Mouse (Mus musculus): ENCODE data around the gene Fads2.

Gene Fads2

GRCm38 (mm10) chr19:10062292-10062691, 39.3 kb downstream of the Fads2 start:
- no peak for DNase-seq (ENCODE audit: low read depth, low spot score)

DNA sequence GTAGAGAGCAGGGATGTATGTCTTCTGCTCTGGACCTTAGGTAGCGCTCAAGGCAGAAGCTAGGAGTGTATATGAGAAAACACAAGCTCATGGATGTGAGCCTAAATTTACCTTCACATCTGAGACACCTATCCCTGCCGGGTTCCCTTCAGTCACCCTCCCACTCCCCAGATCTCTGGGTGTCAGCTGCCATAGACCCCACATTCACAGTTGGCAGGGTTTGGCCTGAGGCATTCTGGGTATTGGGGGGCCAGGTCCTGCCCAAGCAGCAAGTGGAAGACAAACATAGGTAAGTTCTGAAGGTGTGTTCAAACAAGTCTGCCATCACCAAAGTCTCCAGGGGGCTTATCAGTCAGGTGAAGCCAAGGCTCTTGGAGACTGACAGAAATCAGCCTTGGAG, 39.9 kb downstream of the Fads2 start:
- no peak for DNase-seq (ENCODE audit: low read depth, low spot score)

DNA sequence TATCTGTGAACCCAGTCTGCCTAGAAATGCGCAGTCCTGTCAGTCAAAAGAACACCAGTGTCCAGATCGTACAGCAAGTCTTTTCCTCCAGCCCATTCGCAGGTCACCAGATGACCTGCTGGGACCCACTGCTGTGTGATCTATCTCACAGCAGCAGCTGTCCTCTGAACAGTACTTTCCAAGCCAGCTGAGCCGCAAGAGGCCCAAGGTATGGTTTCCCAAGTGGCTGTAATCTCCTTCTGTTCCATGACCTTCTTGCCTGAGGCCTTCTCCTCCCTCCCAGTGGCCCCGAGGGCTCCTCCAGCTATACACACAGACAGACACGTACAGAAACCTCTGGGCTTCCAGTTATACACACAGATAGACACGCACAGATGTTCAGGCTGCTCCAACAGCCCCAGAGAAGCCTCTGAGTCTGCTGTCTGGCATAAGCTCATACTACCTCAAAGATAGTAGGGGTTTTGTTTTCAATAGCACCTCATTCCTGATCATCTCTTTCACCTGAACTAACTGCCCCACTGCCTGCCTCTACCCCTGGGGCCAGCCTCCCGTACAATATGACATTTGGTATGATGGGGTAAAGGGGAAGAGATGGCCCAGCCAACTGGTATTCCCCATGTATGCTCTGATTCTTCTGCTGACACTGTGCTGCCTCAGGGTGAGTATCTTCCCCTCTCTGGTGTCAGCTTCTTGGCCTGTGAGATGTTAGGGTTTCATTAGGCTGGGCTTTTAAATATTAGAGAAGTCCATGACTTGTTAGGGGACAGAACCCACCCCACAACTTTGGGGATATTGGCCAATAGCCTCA, 40.6 kb downstream of the Fads2 start:
- no peak for DNase-seq (ENCODE audit: low read depth, low spot score)

DNA sequence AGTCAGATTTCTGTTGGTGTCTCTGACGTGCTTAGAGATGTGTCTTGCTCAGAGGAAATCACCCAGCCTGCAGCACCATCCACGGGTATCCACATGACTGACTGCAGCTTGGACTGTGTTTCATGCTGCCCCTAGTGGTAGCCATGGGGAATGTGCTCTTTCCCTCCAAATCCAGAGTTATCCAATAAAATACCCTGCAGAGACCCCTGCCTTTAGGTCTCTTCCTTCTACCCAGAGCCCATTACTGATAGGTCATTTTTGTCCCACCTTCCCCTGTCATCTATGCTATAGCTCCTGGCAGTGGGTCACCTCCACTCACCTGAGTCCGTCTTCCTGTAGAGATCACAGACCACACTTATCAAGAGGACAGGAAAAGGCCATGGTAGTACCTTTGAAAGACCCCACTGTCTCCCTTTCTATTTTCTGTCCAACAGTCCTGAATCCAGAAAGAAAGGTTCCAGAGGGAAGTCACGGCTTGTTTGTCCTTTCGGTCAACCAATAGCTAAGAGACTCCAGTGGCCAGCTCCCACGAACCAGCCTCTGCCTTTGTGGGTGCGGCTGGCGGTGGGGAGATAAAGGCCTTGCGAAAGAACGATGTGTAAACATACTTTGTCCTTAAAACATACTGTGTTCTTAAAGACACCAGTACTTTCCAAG, 41.5 kb downstream of the Fads2 start:
- DNase-seq (ENCODE audit: low read depth, low spot score), result peak; percentile 82

- no peak for DNase-seq (ENCODE audit: low read depth, low spot score)
These were observed 42.6 kb downstream of the Fads2 start for GRCm38 (mm10) chr19:10058876-10059427.

DNA sequence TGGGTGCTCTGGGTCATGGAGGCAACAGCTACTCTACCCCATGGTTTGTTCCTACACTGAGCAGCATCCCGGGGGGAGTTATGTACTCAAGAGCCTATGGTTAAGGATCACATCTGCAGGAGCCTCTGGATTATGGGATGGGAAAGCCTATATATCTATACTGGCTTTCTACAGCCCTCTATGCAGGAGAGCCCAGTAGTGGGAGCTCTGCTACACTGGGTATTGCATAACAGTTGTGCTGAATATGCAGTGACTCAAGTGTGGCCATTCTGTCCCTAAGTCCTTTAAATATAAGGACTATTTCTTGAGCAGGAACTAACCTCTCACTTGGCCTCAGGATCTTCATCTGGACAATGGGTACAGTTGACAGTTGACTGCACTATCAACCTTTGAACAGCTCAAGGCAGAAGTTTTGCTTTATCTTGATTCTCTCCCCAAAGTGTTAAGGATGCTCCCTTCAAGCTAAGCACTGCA, 43.2 kb downstream of the Fads2 start:
- DNase-seq (ENCODE audit: low read depth, low spot score), result no peak

DNA sequence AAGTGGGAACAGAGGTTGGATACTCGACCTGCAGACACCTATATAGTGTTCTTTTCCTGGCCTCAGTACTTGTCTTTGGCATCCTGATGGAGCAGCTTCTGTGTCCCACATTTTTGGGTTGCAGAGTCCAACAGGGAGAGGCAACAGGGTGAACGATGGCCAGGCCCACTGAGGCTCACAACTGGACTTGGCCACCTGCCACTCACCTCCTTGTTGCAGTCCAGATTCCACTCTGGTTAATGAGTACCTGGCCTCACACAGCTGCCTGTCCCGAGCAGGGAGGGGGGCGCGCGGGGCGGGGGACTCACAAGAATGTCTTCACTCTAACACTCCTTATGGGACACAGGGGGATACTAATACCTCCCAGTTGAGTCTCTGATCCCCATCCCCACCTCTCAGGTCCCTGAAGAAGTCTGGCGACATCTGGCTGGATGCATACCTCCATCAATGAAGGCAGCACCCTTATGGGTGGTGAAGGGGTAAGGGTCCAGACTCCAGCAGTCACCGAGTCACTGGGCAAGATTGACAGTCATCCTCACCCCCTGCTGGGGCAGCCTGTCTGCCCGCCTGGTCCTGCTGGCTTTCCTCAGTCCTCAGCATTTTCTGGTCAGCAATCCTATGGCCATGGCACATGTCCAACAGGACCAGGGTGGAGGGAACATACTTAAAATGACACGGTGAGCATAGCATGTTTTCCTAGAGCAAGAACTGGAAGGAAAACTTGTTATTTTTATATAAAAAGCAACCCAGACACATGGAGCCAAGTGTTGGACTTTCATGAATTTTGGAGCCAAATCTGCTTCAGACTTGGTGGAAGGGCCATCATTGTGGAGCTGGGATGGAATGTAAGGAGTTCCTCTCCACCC, 43.8 kb downstream of the Fads2 start:
- DNase-seq (ENCODE audit: low read depth, low spot score), result no peak

GRCm38 (mm10) chr19:10056686-10057085, 44.9 kb downstream of the Fads2 start:
- no peak for DNase-seq (ENCODE audit: low read depth, low spot score)

DNA sequence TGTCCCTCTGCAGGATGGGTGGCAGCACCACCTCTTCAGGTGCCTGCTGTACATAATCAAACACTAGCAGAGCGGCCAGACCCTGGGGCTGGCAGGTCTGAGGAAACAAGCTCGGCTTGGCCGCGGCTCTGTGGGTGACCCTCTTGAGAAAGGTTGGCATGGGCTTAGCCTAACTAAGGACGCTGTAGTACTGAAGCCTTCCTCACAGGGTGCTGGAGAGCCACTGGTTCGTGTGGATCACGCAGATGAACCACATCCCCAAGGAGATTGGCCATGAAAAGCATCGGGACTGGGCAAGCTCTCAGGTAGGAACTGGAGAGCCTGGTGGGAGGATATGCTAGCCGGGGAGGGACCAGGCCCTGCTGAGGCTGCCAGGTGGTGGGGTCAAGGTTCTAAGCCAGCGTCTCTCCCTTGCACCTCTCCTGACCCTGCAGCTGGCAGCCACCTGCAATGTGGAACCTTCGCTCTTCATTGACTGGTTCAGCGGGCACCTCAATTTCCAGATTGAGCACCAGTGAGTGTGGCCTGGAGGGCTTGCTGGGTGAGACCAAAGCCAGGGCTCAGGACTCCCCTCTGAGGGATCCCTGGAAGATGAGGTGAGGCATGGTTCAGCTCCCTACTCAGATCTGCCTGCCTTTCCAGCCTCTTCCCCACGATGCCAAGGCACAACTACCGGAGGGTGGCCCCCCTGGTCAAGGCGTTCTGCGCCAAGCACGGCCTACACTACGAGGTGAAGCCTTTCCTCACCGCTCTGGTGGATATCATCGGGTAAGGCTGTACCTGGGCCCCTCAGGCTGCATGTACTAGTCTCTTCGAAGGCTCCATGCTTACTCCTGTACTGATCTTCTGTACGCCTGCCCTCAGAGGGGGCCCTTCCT, 45.5 kb downstream of the Fads2 start:
- DNase-seq (ENCODE audit: low read depth, low spot score), result no peak

- DNase-seq (ENCODE audit: low read depth, low spot score), result no peak
These were observed 46.3 kb downstream of the Fads2 start for GRCm38 (mm10) chr19:10055261-10055660.

DNA sequence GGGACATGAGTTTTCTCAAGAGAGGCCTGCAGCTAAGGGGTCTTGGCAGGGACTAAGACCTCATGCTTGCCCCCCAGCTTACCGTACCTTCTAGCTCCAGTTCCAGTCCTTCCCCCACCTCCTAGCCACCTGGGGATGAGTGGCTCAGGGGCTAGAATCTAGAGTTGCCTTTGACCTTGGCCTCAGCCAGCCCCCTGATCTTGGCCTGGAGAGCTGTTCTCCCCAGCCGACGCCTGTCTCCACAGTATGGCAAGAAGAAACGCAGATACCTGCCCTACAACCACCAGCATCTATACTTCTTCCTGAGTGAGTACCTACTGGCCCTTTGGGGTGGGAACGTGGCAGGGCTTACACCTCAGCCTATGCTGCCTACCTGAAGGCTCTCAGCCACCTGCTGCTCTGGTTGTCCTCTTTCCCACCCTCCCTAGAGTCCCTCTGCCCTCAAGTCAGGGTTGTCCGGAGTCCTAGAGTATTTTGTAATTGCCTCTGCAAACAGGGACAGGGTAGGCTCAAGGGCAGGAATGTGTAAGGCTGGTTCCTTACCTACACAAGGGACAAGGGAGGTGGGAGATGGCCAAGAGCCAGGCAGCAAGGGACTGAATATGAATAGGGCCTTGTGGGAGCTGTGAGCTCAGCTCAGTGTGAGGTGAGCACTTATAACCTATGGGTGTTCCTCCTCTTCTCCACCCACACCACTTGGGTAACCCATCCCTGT, 47.0 kb downstream of the Fads2 start:
- DNase-seq (ENCODE audit: low read depth, low spot score), result no peak

- no peak for DNase-seq (ENCODE audit: low read depth, low spot score)
These were observed 47.8 kb downstream of the Fads2 start for GRCm38 (mm10) chr19:10053692-10054260.

DNA sequence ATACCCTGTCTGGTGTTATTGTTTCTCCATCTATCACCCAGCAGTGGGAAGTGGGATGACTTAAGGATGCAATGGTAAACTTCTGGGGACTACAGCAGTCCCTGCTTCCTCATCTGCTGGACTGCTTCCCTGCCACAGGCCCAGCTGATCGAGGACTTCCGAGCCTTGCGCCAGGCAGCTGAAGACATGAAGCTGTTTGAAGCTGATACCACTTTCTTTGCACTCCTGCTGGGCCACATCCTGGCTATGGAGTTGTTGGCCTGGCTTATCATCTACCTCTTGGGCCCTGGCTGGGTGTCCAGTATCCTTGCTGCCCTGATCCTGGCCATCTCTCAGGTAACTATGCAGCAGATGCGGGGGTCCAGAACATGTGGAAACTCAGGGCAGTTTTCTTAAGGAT, 48.8 kb downstream of the Fads2 start:
- no peak for DNase-seq (ENCODE audit: low read depth, low spot score)

DNA sequence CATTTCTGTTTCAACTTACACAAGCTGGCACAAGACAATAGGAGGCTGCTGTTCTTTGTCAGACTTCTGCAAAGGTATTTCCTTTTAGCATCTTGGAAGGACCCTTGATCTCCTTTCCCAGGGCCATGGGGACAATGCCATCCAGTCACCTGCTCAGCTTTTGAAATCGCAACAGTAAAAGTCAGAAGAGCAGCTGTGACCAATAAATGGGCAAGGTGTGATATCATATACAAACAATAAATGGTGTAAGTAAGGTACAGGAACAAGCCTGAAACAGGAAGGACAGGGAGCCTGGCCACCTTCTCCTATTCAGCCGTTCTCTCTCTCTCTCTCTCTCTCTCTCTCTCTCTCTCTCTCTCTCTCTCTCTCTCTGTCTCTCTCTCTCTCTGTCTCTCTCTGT, 51.1 kb downstream of the Fads2 start:
- no peak for DNase-seq (ENCODE audit: low read depth, low spot score)

- no peak for DNase-seq (ENCODE audit: low read depth, low spot score)
These were observed 52.0 kb downstream of the Fads2 start for GRCm38 (mm10) chr19:10049533-10049932.

DNA sequence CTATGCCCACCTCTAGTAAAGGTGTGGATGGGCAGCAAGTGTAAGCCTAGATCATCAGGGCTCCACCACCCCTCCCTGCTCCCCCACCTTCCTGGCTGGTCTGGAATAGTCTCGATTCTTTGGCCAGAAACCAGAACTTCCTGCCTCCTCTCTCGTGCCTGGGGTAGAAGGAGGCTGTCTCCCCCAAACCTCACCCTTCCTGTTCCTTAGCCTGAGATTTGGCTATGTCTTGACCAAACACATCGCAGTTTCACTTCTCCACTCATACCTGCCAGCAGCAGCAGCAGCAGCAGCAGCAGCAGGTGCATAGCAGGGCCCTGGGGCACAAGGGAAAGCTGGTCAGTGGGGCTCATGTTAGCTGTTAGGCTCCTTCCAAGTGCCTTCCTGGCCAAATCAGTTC, 54.6 kb downstream of the Fads2 start:
- no peak for DNase-seq (ENCODE audit: low read depth, low spot score)

DNA sequence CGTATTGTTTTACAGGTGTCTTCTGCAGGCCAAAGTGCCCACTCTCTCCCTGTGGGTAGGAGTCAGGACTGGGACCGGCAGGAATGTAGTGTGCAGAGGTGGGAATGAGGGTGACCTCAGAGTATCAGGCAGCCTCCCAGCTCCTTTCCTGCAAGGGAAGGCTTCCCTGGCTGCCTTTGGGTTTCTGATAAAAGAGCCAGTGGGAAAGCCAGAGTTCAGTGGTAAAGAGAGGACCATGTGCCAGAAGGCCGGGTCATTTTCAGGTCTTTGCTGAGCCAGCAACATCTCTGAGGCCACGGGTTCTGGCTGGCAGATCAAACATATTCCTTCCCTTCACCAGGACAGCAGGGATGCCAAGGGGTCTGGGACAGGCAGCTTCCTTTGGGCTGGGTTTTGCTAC, 55.2 kb downstream of the Fads2 start:
- DNase-seq (ENCODE audit: low read depth, low spot score), result no peak

GRCm38 (mm10) chr19:10045707-10046106, 55.8 kb downstream of the Fads2 start:
- no peak for DNase-seq (ENCODE audit: low read depth, low spot score)

GRCm38 (mm10) chr19:10043643-10044042, 57.9 kb downstream of the Fads2 start:
- no peak for DNase-seq (ENCODE audit: low read depth, low spot score)

DNA sequence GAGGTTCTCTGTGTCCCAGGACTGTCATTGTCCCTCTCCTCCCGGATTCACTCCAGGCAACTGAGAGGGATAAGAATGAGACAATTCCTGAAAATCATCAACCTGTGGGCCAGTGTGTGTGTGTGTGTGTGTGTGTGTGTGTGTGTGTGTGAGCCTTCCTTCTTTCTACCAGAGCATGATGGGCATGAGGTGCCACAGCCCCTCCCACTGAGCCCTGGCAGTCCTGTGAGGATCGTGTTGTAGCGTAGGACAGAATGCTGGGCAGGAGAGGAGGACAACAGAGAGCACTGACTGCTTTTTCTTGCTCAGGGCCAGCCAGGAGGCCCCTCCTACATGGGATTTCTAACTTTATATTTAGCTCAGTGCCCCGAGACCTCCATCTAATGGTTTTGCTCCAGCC, 58.7 kb downstream of the Fads2 start:
- peak; percentile 38 for DNase-seq (ENCODE audit: low read depth, low spot score)

All from brain, adult 2 months (tissue).